Mouse (Mus musculus) embryonic facial prominence, embryonic 14.5 days (tissue): ENCODE measurements around the gene Mob3b. TPM values are rescaled to one million over a fixed set of nuclear protein-coding genes. Genes with fewer than 3 reads are reported as not detected.
A peak's percentile ranks its signal among the peaks of the same experiment; 100 is the strongest.

ENCODE experiments used
- ATAC-seq: fragments of 200-750 bp; cut with Nextera tagmentation; 2 replicates; pipeline ENCODE4 v1.8.0; 2017; ENCODE audit warnings: low read depth, moderate number of reproducible peaks, moderate TSS enrichment
- DNase-seq: peaks from one replicate; pipeline ENCODE4 v3.0.0-alpha.2; 2015; ENCODE audit warnings: low spot score
- H3K27ac ChIP-seq: fragments of 300-500 bp; sonication (generic); replicated peaks from 2 replicates; pipeline ENCODE4 v1.5.1; 2014; ENCODE audit warnings: low read depth, mild to moderate bottlenecking, low read length, moderate library complexity
- H3K27me3 ChIP-seq: fragments of 300-500 bp; sonication (generic); replicated peaks from 2 replicates; pipeline ENCODE4 v1.6.1; 2014; ENCODE audit warnings: low read length; ENCODE audit not compliant: control insufficient read depth, insufficient read depth
- H3K36me3 ChIP-seq: fragments of 300-500 bp; sonication (generic); 2 replicates; pipeline ENCODE4 v1.6.1; 2014; ENCODE audit warnings: low read length, mixed read lengths; ENCODE audit not compliant: control insufficient read depth, insufficient read depth
- H3K4me1 ChIP-seq: fragments of 300-500 bp; sonication (generic); 2 replicates; pipeline ENCODE4 v1.6.1; 2014; ENCODE audit warnings: antibody characterized with exemption, low read length; ENCODE audit not compliant: control insufficient read depth, insufficient read depth
- H3K4me2 ChIP-seq: fragments of 300-500 bp; sonication (generic); 2 replicates; pipeline ENCODE4 v1.6.1; 2014; ENCODE audit warnings: low read depth, mild to moderate bottlenecking, low read length, moderate library complexity, mixed read lengths
- H3K4me3 ChIP-seq: fragments of 300-500 bp; sonication (generic); 2 replicates; pipeline ENCODE4 v1.5.1; 2014; ENCODE audit warnings: low read depth, mild to moderate bottlenecking, low read length
- H3K9ac ChIP-seq: fragments of 300-500 bp; sonication (generic); 2 replicates; pipeline ENCODE4 v1.6.1; 2014; ENCODE audit warnings: low read depth, mild to moderate bottlenecking, low read length, moderate library complexity, mixed read lengths
- H3K9me3 ChIP-seq: fragments of 300-500 bp; sonication (generic); 2 replicates; pipeline ENCODE4 v1.6.1; 2016; ENCODE audit warnings: low read length; ENCODE audit not compliant: control insufficient read depth
- WGBS: fragments of 180-500 bp; shearing (Covaris S2); extraction: QIAGEN DNeasy Blood & Tissue Kit; methylation state at CpG from one replicate; pipeline ENCODE4 v1.1.7; 2014; 5-methylcytosine and 5-hydroxymethylcytosine counted together
- polyA plus RNA-seq: library from polyadenylated mRNA; unstranded; fragments of >200 nt; fragmentation: Nextera tagmentation; extraction: Ambion mirVana; gene quantifications from 2 replicates; pipeline ENCODE4 v1.2.1, GENCODE M21; 2014

Gene Mob3b
- polyA plus RNA-seq, 1 experiment from 2014 or later: 6.3 TPM

DNA sequence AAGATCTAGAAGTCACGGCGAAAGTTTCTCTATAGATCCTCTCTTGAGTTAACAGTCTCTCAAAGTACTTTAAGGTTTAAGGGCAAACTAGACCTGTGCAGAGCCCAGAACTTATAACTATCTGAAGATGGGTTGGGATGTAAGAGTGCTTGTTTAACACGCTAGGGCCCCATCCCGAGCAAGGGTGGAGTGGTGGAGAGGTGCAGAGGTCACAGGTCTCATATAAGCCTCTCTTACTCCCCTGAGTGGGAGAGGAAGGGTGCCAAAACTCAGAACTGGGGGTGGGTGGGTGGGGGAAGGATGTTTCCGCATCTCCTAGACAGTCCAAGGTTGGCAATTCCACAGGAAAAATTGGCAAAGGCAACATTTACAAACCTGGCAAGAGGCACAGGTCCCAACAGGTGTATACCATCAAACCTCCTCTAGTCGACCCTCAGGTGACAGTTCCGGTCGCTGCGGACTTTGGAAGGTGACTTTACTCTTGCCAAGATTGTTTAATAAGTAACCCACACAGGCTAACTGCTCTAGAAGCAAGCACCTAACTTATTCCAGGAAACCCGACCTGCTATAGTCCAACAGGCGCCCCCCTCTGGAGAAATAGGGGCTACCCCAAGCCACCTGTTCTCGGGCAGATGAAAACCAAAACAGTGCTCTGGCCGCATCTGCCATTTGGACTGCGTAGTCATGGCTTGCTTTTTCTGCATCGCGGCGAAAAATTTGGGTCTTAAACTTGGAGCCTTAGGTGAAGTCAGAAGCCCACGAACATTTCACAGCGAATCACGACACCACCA, 2.0 kb downstream of the Mob3b start:
- Histone ChIP-seq H3K4me2 (peak overlapping the region; percentile 92), H3K27me3 (no peaks in the 10 kb centered on the region; the same call in 1 of the 2 replicates), H3K36me3 (no peaks in the 10 kb centered on the region), H3K4me3 (peak overlapping the region; percentile 64), H3K27ac (peak overlapping the region; percentile 84), H3K4me1 (0 out of 2 replicates have a peak, but pooled peaks cover 3% of the 10 kb centered on the region), H3K9ac (peak overlapping the region; percentile 75), H3K9me3 (no peaks in the 10 kb centered on the region)
- DNase-seq: peak; percentile 62
- 25% methylated on average over 20 of the region's 20 CpGs for WGBS
- no peak for ATAC-seq

DNA sequence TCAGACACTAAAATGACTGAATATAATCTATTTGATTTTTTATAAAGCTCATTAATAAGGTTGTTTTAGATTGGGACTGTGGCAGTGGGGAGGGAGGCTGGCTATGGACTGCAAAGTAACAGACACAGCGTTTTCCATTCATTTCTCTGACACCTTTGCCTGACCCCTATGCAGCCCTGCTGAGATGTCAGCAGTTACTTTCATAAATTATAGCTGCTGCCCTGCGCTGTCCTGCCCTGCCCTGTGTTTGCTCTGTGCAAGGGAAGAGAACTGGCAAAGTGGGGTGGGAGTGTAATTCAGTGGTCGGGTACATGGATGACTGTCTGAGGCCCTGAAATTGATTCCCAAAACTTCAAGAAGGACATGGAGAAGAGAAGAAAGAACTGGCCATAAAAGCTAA, 3.2 kb downstream of the Mob3b start:
- Histone ChIP-seq H3K9ac (no peak overlapping the region), H3K4me3 (no peak overlapping the region), H3K4me1 (0 out of 2 replicates have a peak, but pooled peaks cover 3% of the 10 kb centered on the region), H3K27me3 (no peaks in the 10 kb centered on the region; the same call in 1 of the 2 replicates), H3K27ac (no peak overlapping the region), H3K9me3 (no peaks in the 10 kb centered on the region), H3K36me3 (no peaks in the 10 kb centered on the region), H3K4me2 (no peak overlapping the region)
- 59% methylated on average over 3 of the region's 3 CpGs for WGBS
- ATAC-seq (no peak), DNase-seq (no peak)

DNA sequence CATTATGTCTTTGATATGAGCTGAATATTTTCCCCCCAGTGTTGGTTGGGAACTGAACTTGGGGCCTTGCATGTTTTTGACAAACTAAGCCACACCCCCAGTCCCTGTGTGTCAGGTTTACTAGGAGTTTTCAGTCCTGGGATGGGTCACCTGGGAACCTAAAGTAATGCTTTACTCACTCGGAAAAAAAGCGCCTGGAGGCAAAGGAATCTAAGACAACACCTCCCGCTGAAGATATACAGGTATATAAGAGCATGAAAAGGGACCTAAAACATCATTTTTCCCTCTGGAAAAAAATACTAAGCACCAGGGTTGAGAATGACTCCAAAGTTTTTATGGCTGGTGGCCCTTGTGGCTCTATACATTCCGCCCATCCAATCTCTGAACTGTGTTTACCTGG, 5.5 kb downstream of the Mob3b start, which contains the start of gene Ifnk:
Gene Ifnk, plus strand, starts transcription at position 301 of the 400 bp plus-strand sequence.
- Histone ChIP-seq H3K4me2 (no peak within 1 kb of the TSS), H3K9ac (no peak within 1 kb of the TSS), H3K4me3 (no peak within 1 kb of the TSS), H3K27me3 (no peaks in the 10 kb centered on the region; the same call in 1 of the 2 replicates), H3K4me1 (0 out of 2 replicates have a peak, but pooled peaks cover 3% of the 10 kb centered on the region), H3K36me3 (no peaks in the 10 kb centered on the region), H3K9me3 (no peaks in the 10 kb centered on the region), H3K27ac (no peak within 1 kb of the TSS)
- DNase-seq (no peak), ATAC-seq (no peak)
- 78% methylated on average over 4 of the region's 4 CpGs for WGBS

DNA sequence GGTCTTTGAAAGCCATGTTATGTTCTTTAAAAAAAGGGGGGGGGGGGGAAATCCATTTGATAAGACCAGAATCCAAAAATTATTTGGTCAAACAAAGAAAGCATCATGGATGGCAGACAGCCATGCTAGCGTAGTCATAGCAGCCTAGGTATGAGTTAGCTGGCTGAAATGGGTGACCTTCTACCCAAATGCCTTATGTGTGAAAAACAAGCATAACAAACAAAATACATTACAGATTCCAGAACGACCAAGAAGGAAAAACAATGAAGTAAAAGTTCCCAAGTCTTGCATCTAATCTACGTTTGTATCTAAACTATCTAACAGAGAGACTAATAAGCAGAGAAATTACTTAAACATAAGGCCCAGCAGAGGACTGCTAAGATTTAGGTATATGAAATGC, 6.6 kb downstream of the Mob3b start:
- Histone ChIP-seq H3K27me3 (no peaks in the 10 kb centered on the region; the same call in 1 of the 2 replicates), H3K9ac (no peak overlapping the region)
- 82% methylated on average over 3 of the region's 3 CpGs for WGBS

DNA sequence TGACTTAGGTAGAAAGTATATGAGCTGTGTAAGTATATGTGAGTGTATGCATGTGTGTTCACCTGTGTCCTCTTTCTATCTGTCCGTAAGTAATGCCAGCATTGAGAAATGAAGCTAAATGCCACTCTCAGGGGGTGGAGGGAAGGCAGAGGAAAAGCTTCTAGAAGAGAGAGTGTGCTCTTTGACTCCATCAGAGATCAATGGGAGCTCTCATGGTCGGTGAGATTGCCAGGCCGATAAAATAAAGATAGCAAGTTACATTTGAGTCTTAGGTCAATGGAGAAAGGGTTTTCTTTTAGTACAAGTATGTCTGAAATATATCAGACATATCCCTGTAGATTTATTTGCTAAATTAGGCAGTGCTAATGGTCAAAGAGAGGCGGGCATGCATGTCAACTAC, 9.0 kb downstream of the Mob3b start:
- 87% methylated on average over 4 of the region's 4 CpGs for WGBS
- no peak overlapping the region for H3K4me2 ChIP-seq
- no peak overlapping the region for H3K27ac ChIP-seq
- no peak overlapping the region for H3K4me3 ChIP-seq
- DNase-seq: no peak
- no peaks in the 10 kb centered on the region for H3K27me3 ChIP-seq
- peaks cover 10% of the 10 kb centered on the region; the same call in 1 of the 2 replicates for H3K4me1 ChIP-seq
- H3K36me3 ChIP-seq: no peaks in the 10 kb centered on the region
- no peak overlapping the region for H3K9ac ChIP-seq
- H3K9me3 ChIP-seq: no peaks in the 10 kb centered on the region
- ATAC-seq: no peak

More for the DNA sequence above, 6.6 kb downstream of the Mob3b start:
- no peaks in the 10 kb centered on the region for H3K36me3 ChIP-seq
- H3K4me1 ChIP-seq: 0 out of 2 replicates have a peak, but pooled peaks cover 3% of the 10 kb centered on the region
- no peak overlapping the region for H3K4me3 ChIP-seq
- ATAC-seq (no peak), DNase-seq (no peak)
- no peaks in the 10 kb centered on the region for H3K9me3 ChIP-seq
- H3K27ac ChIP-seq: no peak overlapping the region
- no peak overlapping the region for H3K4me2 ChIP-seq

DNA sequence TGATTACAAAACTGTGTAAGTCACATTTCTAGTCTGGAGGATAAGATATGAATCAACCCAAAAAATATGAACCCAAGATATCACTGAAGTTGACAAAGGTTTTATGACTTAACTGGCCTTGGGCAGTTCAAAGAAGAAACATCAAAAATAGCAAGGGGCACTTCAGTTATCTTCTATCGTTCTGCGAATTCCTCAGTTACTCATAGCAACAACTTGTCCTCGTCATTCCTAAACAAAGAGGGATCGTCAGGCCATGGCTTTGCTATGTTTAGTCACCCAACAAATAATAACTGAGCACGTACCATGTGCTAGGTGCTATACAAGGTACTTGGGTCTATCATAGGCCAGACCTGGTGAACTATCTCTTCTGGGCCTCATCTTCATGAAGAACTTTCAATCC, 10.7 kb downstream of the Mob3b start:
- ATAC-seq: no peak
- H3K4me3 ChIP-seq: no peak overlapping the region
- H3K36me3 ChIP-seq: no peaks in the 10 kb centered on the region
- H3K9me3 ChIP-seq: no peaks in the 10 kb centered on the region
- peaks cover 12% of the 10 kb centered on the region; the same call in 1 of the 2 replicates for H3K4me1 ChIP-seq
- no peak overlapping the region for H3K4me2 ChIP-seq
- H3K9ac ChIP-seq: no peak overlapping the region
- 93% methylated on average over 5 of the region's 5 CpGs for WGBS
- no peak for DNase-seq
- H3K27ac ChIP-seq: no peak overlapping the region
- no peaks in the 10 kb centered on the region for H3K27me3 ChIP-seq

DNA sequence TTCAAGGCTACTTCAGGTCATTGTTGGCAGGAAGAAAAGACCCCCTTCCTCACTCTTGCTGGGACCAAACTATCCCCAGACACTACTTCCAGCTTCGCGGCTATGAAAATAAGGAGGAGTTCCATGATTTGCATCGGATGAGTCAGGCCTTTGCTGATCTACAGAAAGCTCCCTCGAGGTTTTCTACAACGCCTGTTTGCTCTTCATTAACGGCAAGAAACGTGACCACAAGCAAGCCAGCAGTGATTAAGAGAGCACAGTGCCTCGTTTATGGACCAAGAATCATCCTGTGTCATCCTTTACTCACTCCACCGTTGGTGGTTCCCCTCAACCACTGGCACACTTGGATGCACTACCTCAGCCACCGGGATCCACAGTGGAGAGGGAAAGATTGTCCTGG, 11.6 kb downstream of the Mob3b start:
- no peaks in the 10 kb centered on the region for H3K36me3 ChIP-seq
- ATAC-seq: no peak
- H3K9ac ChIP-seq: no peak overlapping the region
- H3K4me1 ChIP-seq: peaks cover 12% of the 10 kb centered on the region; the same call in 1 of the 2 replicates
- H3K4me2 ChIP-seq: no peak overlapping the region
- no peak overlapping the region for H3K27ac ChIP-seq
- H3K27me3 ChIP-seq: no peaks in the 10 kb centered on the region
- no peak for DNase-seq
- H3K9me3 ChIP-seq: no peaks in the 10 kb centered on the region
- no peak overlapping the region for H3K4me3 ChIP-seq
- 84% methylated on average over 10 of the region's 10 CpGs for WGBS

DNA sequence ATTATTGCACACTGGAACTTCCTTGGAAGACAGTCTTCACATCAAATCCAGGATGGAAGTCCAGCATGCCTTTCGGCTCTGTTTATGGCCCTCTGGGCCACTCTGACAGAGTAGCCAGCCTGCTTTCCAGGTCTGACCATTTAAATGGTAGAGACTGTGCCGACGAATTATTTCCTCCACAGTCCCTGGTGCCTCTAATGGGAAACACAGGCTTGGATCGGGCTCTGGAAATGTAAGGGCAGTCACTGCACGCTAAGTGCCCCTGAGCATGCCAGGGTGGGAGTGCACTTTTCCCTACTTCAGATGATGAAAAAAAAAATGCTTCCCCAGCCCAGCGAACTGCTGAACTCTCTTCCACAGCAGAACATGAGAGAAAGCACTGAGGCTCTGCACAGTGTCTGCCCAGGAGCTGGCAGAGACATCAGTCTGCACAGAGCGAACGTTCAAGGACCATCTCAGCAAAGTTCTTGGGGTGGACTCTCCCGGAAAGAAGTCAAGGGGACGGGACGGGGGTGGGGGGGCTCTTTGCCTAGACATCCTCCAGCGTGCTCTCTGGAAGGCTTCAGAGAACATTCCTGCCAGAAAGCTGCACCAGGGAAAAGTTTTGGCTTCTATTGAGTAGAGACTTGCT, 13.7 kb downstream of the Mob3b start:
- WGBS: 35% methylated on average over 12 of the region's 12 CpGs
- ATAC-seq: peak; percentile 22; the same call in 1 of the 2 replicates
- H3K27ac ChIP-seq: peak overlapping the region; percentile 55; the same call in 1 of the 2 replicates

More for the DNA sequence above, 13.7 kb downstream of the Mob3b start:
- peaks cover 12% of the 10 kb centered on the region; the same call in 1 of the 2 replicates for H3K4me1 ChIP-seq
- no peaks in the 10 kb centered on the region for H3K36me3 ChIP-seq
- no peaks in the 10 kb centered on the region for H3K27me3 ChIP-seq
- peak overlapping the region; percentile 35 for H3K4me2 ChIP-seq
- H3K9me3 ChIP-seq: no peaks in the 10 kb centered on the region
- H3K4me3 ChIP-seq: no peak overlapping the region
- DNase-seq: peak; percentile 44
- no peak overlapping the region for H3K9ac ChIP-seq
